Mouse (Mus musculus): ENCODE measurements around the gene Pde4b. TPM values are rescaled to one million over a fixed set of nuclear protein-coding genes. Genes with fewer than 3 reads are reported as not detected.
A peak's percentile ranks its signal among the peaks of the same experiment; 100 is the strongest.

Gene Pde4b
- polyA plus RNA-seq, 1 experiment from 2014 or later: 37.3 TPM

DNA sequence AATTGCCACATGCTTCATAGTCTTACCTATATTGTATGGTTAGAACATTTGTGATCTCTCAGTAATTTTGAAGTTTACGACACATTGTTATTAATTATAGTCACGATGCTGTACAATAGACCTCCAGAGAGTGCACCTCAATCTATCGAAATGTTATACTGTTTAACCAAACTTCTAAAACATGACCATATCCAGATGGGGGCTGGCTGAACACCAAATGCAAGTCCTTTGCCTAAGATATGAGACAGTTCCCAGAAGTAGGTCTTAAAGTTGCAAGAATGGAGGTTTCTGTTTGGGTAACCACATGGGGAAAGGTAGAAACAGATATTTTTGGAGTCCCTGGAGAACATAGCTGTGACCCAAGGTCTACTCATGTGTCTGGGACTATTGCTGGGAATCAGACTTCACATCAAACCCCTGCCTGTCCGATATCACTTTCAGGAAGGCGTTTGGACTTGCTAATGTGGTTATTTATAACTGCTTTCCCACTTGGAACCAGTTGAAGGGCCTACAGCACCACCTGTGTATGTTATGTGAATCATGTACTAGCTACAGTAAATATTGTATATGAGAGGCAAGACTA lies 452.3 kb downstream of the Pde4b start:
- H3K4me3 ChIP-seq: no peak overlapping the region
- no peaks in the 10 kb centered on the region for H3K9me3 ChIP-seq
- H3K4me2 ChIP-seq: no peak overlapping the region
- H3K36me3 ChIP-seq: no peaks in the 10 kb centered on the region
- H3K4me1 ChIP-seq: no peaks in the 10 kb centered on the region
- no peak overlapping the region for H3K9ac ChIP-seq
- WGBS: 76% methylated on average over 5 of the region's 5 CpGs
- H3K27me3 ChIP-seq: no peaks in the 10 kb centered on the region
- ATAC-seq (ENCODE audit: borderline replicate concordance, extremely low read depth, low FRiP score, low TSS enrichment): no peak
- no peak overlapping the region for H3K27ac ChIP-seq

DNA sequence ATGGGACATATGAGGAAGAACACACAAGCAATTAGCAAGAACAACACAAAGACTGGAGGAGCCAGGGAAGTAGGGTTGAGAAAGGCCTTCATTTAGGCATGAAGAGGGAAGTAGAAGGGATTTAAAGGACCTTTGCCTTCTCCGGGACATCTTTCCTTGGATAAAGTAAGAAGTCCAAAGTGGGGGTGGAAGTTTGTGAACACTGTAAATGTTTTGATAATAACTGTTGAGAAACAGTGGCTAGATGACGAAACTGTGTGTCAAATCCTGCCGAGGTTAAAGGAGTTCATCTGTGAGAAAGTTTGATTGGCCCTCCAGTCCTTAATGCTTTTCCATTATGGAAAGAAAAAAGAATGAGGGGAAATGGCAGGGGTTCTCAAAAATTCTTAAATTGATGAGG lies 455.6 kb downstream of the Pde4b start:
- Histone ChIP-seq H3K9me3 (no peaks in the 10 kb centered on the region), H3K4me3 (no peak overlapping the region), H3K27me3 (no peaks in the 10 kb centered on the region), H3K9ac (no peak overlapping the region), H3K36me3 (no peaks in the 10 kb centered on the region), H3K4me2 (no peak overlapping the region), H3K27ac (no peak overlapping the region), H3K4me1 (no peaks in the 10 kb centered on the region)
- no peak for ATAC-seq (ENCODE audit: borderline replicate concordance, extremely low read depth, low FRiP score, low TSS enrichment)
- 73% methylated on average over 3 of the region's 3 CpGs for WGBS

DNA sequence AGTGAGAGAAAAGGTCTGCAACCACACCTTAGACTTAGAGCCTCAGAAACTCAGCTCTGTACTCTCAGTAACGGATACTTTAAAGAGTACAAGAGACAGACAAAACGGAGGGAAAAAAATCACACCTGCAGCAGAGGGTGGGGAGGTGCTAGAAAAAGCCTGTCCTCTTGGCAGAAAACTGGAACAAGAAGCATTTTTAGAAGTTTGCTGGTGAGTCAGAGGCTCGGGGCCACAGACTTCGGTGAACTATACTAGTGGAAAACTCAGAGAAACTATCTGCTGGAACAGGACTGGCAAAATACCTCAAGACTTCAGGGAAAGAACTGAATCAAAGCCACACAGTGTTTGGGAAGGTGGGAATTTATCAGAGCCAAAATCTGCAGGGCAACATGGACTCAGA lies 457.9 kb downstream of the Pde4b start:
- Histone ChIP-seq H3K27me3 (no peaks in the 10 kb centered on the region), H3K9ac (no peak overlapping the region), H3K4me1 (no peaks in the 10 kb centered on the region), H3K4me3 (no peak overlapping the region), H3K27ac (no peak overlapping the region), H3K9me3 (no peaks in the 10 kb centered on the region), H3K36me3 (no peaks in the 10 kb centered on the region), H3K4me2 (no peak overlapping the region)
- no peak for ATAC-seq (ENCODE audit: borderline replicate concordance, extremely low read depth, low FRiP score, low TSS enrichment)
- WGBS: 64% methylated on average over 4 of the region's 4 CpGs

DNA sequence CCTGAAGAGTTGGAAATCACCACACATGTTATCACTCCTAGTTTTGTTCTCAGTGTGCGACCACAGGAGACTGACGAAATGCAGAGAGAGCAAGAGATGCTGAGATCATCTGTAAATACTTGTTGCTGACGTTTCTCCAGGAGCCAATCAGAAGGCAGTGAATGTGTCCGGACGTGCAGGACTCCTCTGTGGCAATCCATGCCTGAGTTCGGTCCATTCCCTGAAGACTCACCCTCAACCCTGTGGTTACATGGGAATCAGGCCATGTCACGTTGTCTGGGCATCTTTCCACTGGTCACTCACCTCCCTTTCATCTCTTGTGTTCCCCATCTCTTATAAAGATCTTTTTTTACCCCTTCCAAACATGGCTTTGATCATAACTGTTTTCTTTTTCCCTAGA lies 468.2 kb downstream of the Pde4b start:
- H3K4me3 ChIP-seq: no peak overlapping the region
- no peak overlapping the region for H3K9ac ChIP-seq
- no peak for ATAC-seq (ENCODE audit: borderline replicate concordance, extremely low read depth, low FRiP score, low TSS enrichment)
- H3K36me3 ChIP-seq: no peaks in the 10 kb centered on the region
- no peaks in the 10 kb centered on the region for H3K27me3 ChIP-seq
- no peaks in the 10 kb centered on the region for H3K9me3 ChIP-seq
- no peak overlapping the region for H3K4me2 ChIP-seq
- 66% methylated on average over 7 of the region's 7 CpGs for WGBS
- H3K4me1 ChIP-seq: peaks cover 24% of the 10 kb centered on the region
- H3K27ac ChIP-seq: no peak overlapping the region

DNA sequence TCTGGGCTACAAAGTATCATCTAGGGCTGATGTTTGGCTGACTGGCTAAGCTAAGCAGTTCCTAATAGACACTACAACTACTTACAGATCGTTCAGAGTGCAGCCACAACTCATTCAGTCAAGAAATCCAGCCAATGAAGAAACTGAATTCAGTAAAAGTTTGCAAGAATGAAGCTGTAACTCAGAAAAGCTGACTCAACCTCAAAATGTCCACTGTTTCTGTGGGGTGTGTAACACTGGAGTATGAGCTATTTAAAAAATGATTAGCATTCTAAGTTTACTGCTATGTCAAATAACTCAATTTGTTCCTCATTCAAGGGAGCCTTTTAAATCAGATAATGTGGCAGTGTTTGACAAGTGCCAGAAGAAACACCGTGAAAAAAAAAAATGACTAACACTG lies 469.7 kb downstream of the Pde4b start:
- Histone ChIP-seq H3K4me2 (no peak overlapping the region), H3K27me3 (no peaks in the 10 kb centered on the region), H3K27ac (peak overlapping the region; percentile 42; the same call in 1 of the 2 replicates), H3K36me3 (no peaks in the 10 kb centered on the region), H3K4me1 (peaks cover 24% of the 10 kb centered on the region), H3K9ac (no peak overlapping the region), H3K9me3 (no peaks in the 10 kb centered on the region), H3K4me3 (no peak overlapping the region)
- ATAC-seq (ENCODE audit: borderline replicate concordance, extremely low read depth, low FRiP score, low TSS enrichment): no peak
- 6% methylated on average over 2 of the region's 2 CpGs for WGBS

DNA sequence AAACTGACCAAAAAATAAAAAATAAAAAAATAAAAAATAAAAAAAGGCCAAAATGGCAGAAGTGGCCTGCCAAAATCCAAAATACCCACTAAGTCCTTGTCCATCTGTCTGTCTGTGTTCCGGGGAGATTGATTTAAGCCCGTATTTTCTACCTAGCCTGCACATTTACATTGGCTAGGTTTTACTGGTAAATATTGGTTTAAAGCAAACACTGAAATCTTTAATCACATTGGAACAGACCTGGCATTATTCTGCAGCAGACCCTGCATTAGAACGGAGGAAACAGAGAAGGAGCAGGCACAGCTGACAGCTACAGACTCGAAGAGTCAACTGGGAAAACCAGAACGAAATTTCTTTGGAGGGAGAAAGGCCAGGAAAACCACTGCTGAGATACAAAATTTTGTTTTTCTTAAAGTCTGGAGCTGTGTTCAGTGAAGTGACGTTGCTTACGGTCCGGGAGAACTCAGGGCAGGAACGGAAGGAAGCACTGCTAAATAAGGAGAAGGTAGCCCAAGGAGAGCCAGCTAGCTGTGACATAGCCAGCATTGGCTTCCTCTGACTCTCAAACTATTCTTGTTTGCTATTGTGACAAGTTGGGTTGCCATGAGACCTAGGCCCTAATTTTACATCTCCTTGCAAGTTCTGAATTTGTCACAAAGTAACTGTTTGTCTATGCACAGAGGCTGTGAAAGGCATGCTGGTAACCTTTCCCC lies 470.3 kb downstream of the Pde4b start:
- H3K36me3 ChIP-seq: no peaks in the 10 kb centered on the region
- peak overlapping the region; percentile 42 for H3K27ac ChIP-seq
- H3K27me3 ChIP-seq: no peaks in the 10 kb centered on the region
- ATAC-seq (ENCODE audit: borderline replicate concordance, extremely low read depth, low FRiP score, low TSS enrichment): no peak
- no peak overlapping the region for H3K4me3 ChIP-seq
- no peaks in the 10 kb centered on the region for H3K9me3 ChIP-seq
- peak overlapping the region; percentile 25; the same call in 1 of the 2 replicates for H3K4me2 ChIP-seq
- WGBS: 31% methylated on average over 9 of the region's 9 CpGs
- no peak overlapping the region for H3K9ac ChIP-seq
- H3K4me1 ChIP-seq: peaks cover 24% of the 10 kb centered on the region

DNA sequence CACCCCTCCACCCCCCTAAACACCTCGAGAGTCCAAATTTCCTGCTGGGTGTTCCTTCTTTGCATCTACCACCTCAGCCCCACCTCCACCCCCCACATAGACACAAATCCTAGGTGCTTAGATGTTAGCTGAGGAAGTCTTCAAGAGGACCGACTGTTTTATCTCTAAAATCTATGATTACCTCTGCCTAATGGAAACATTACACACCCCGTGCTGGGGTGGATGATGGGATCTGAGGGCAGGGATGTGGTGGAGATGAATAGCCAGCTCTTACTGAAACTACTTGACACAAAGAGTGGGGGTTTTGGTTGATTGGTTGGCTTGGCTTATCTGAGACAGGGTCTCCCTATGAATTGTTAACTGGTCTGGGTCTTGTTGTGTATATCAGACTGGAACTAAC lies 471.0 kb downstream of the Pde4b start:
- H3K4me1 ChIP-seq: peaks cover 24% of the 10 kb centered on the region
- no peak overlapping the region for H3K9ac ChIP-seq
- no peak overlapping the region for H3K4me2 ChIP-seq
- H3K9me3 ChIP-seq: no peaks in the 10 kb centered on the region
- no peak overlapping the region for H3K27ac ChIP-seq
- ATAC-seq (ENCODE audit: borderline replicate concordance, extremely low read depth, low FRiP score, low TSS enrichment): no peak
- H3K4me3 ChIP-seq: no peak overlapping the region
- WGBS: 17% methylated on average over 3 of the region's 3 CpGs
- H3K36me3 ChIP-seq: no peaks in the 10 kb centered on the region
- no peaks in the 10 kb centered on the region for H3K27me3 ChIP-seq

DNA sequence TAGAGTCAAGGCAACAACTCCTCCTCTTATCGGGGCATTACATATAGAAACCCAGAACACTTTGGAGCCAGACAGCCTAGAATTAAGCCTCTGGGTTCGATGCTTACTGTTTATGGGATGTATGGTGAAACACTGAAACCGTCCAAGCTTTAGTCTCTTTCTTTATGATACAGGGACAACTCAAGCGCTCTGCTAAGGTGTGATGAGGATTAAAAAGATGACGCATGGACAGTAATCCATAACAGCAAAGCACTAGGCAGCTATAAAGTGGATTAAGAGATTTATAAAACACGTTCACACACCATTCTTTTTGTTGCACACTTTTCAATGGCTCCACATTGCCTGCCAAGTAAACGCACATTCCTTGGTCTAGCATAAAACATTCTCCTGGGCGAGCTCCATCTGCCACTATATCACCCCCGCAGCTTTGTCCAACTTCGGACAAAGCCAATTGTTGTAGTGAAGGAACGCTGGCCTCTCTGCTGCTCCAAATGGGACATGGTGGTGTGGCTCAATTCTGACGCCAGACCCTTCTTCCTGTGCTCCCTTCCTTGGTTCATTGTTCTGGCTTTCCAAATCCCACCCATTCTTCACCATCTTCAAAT lies 473.4 kb downstream of the Pde4b start:
- H3K9me3 ChIP-seq: no peaks in the 10 kb centered on the region
- H3K4me1 ChIP-seq: peaks cover 26% of the 10 kb centered on the region
- no peaks in the 10 kb centered on the region for H3K36me3 ChIP-seq
- H3K27ac ChIP-seq: no peak overlapping the region
- no peaks in the 10 kb centered on the region for H3K27me3 ChIP-seq
- WGBS: 72% methylated on average over 12 of the region's 12 CpGs
- no peak for ATAC-seq (ENCODE audit: borderline replicate concordance, extremely low read depth, low FRiP score, low TSS enrichment)
- no peak overlapping the region for H3K4me2 ChIP-seq
- H3K4me3 ChIP-seq: no peak overlapping the region
- H3K9ac ChIP-seq: no peak overlapping the region

DNA sequence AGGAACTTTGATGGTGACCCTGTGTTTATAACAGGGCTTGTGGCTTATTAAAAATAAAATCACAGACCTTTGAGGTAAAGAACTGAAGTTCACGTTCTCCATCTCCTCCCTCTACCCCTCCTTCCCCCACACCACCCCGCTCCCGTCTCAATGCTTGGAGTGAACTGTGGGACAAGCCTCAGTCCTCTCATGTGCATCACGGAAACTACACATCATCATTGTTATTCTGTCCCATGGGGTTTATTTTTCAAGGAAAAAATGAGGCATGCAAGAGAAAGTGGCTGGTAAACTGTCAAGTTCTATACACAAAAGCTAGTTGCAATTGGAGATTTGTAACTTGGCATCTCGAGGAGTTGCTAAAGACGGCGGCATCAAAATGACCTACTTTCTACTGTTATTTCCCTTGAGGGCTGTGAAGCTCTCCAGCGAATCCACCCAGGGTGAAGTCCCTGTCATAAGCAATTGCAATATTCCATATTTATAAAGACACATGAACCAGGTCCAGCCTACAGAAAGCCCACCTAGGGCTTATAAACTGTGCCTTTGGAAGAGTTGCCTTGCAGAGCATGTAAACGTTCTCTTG lies 476.0 kb downstream of the Pde4b start:
- H3K4me2 ChIP-seq: no peak overlapping the region
- no peak for ATAC-seq (ENCODE audit: borderline replicate concordance, extremely low read depth, low FRiP score, low TSS enrichment)

DNA sequence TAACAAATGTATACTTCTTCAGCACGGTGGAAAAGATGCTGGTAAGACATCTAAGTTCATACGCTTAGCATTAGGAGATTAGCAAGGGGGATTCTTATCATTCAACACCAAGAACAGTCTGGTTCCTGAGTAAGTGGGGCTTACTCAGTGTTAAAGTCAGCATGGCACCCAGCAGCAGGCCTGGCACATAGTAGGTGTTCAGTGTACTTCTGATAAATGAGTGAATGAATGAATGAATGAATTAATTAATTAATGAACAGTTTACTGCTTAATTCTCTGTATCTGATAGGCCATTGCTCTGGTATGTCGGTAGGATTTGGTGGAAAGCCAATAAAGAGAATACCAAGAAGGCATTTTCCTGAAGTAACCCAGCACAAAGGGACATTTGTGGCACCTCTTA lies 476.9 kb downstream of the Pde4b start:
- peaks cover 33% of the 10 kb centered on the region for H3K4me1 ChIP-seq
- ATAC-seq (ENCODE audit: borderline replicate concordance, extremely low read depth, low FRiP score, low TSS enrichment): no peak
- no peak overlapping the region for H3K9ac ChIP-seq
- WGBS: 79% methylated on average over 3 of the region's 3 CpGs
- H3K9me3 ChIP-seq: no peaks in the 10 kb centered on the region
- H3K27ac ChIP-seq: no peak overlapping the region
- H3K4me3 ChIP-seq: no peak overlapping the region
- no peak overlapping the region for H3K4me2 ChIP-seq
- no peaks in the 10 kb centered on the region for H3K27me3 ChIP-seq
- no peaks in the 10 kb centered on the region for H3K36me3 ChIP-seq

More for the DNA sequence above, 476.0 kb downstream of the Pde4b start:
- Histone ChIP-seq H3K27me3 (no peaks in the 10 kb centered on the region), H3K9ac (no peak overlapping the region), H3K9me3 (no peaks in the 10 kb centered on the region), H3K4me3 (no peak overlapping the region), H3K27ac (no peak overlapping the region), H3K4me1 (peaks cover 30% of the 10 kb centered on the region), H3K36me3 (no peaks in the 10 kb centered on the region)
- 64% methylated on average over 9 of the region's 9 CpGs for WGBS

DNA sequence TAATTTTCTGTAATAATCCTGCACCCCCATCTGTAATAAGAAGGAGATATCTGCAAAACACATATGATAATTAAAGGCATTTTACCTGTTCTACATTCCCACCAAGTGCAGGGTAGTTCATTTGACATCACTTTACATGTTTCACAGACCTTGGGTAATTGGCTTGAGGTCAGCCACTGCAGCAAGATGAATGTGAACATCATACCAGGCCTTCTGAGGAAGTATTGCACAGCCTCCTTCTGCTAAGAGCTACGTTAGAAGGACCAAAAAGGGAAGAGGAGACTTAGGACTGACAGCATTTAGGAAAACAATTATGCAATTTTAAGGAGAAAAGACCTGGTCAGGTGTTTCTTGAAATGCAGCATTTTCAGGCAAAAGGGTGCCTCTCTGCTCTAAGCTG lies 479.1 kb downstream of the Pde4b start:
- Histone ChIP-seq H3K4me1 (peaks cover 39% of the 10 kb centered on the region), H3K27me3 (no peaks in the 10 kb centered on the region), H3K36me3 (no peaks in the 10 kb centered on the region), H3K4me2 (no peak overlapping the region), H3K4me3 (no peak overlapping the region), H3K9me3 (no peaks in the 10 kb centered on the region), H3K27ac (no peak overlapping the region), H3K9ac (no peak overlapping the region)
- ATAC-seq (ENCODE audit: borderline replicate concordance, extremely low read depth, low FRiP score, low TSS enrichment): no peak
- WGBS: 60% methylated on average over 1 of the region's 1 CpGs

DNA sequence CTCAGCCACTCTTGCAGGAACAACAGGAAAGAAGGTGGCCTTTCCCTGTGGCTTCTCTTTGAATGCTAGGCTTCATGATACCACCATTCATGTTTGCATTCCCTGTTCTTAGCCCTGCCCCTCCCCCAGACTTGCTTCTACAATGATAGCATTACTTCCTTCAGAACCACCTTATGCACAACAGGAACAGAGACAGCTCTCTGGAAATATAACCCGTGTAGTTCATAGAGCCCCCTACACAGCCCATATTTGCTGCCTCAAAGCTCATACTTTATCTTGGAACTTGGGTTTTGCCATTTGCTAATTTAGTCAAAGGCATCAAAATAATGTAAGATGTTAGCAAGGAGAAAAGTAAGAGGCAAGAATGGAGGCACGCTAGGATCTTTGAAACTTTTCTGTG lies 479.8 kb downstream of the Pde4b start:
- H3K9me3 ChIP-seq: no peaks in the 10 kb centered on the region
- H3K9ac ChIP-seq: no peak overlapping the region
- WGBS: 50% methylated on average over 2 of the region's 2 CpGs
- no peak overlapping the region for H3K27ac ChIP-seq
- H3K4me3 ChIP-seq: no peak overlapping the region
- peaks cover 43% of the 10 kb centered on the region for H3K4me1 ChIP-seq
- H3K27me3 ChIP-seq: no peaks in the 10 kb centered on the region
- ATAC-seq (ENCODE audit: borderline replicate concordance, extremely low read depth, low FRiP score, low TSS enrichment): no peak
- no peaks in the 10 kb centered on the region for H3K36me3 ChIP-seq
- no peak overlapping the region for H3K4me2 ChIP-seq
